Mouse (Mus musculus) small intestine, adult 2 months (tissue): ENCODE results near the gene Gm26602.

Experiments
- CTCF ChIP-seq: fragments of 200-500 bp; IDR thresholded peaks from 2 replicates; pipeline ENCODE4 v1.5.1; 2012; ENCODE audit warnings: low read depth, mild to moderate bottlenecking, control low read depth, inconsistent platforms, low read length, moderate library complexity, mixed read lengths; ENCODE audit not compliant: insufficient replicate concordance, insufficient read length; ENCODE audit errors: extremely low read depth
- POLR2A ChIP-seq: fragments of 200-500 bp; IDR thresholded peaks from 2 replicates; pipeline ENCODE4 v1.6.1; 2012; ENCODE audit warnings: low read depth, mild to moderate bottlenecking, control low read depth, inconsistent platforms, low read length, moderate library complexity

DNA sequence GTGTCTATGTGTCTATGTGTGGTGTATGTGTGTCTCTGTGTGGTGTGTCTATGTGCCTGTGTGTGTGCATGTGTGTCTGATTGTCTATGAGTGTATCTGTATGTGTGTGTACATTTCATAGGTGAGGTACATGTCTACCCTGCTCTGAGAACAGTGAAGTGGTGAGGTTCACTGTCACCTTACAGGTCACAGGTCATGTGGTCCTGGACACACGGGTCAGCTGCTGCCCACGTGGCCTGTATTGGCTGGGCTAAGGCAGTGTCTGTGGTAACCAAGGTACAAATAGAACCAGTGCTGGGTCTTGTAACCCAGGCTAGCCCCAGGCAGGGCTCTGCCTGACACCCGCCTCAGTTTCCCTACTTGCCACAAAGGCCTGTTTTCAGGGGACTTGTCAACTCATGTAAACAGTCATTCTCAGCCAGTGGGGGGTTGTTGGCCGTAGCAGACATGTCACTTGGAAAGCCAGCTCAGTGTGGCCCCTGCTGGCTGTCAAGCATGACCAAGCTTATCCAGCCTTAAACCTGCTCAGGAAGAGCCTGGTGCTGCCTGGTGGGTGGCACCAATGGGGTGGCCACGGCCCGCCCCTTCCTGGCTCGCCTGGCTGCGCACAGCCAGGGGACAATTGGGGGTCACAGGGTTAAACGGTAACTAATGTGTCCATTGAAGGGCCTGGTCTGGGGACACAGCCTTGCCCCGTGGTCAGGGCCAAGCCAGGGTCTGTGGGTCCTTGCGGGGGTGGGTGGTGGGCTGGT, 27.3 kb downstream of the Gm26602 start:
- TF ChIP-seq CTCF = no peak
- no peak for TF ChIP-seq POLR2A
